Mouse (Mus musculus) heart, embryonic 11.5 days (tissue): ENCODE data around the gene Diexf. TPM values are rescaled to one million over a fixed set of nuclear protein-coding genes. Genes with fewer than 3 reads are reported as not detected.

ENCODE experiments used
- ATAC-seq: fragments of 200-750 bp; cut with Nextera tagmentation; replicated peaks from 2 replicates; pipeline ENCODE4 v1.8.0; 2017; ENCODE audit warnings: moderate library complexity; ENCODE audit not compliant: insufficient number of reproducible peaks, low FRiP score, low TSS enrichment
- H3K27ac ChIP-seq: fragments of 300-500 bp; sonication (generic); 2 replicates; pipeline ENCODE4 v1.5.1; 2014; ENCODE audit warnings: mild to moderate bottlenecking, low read depth, low read length
- H3K27me3 ChIP-seq: fragments of 300-500 bp; sonication (generic); 2 replicates; pipeline ENCODE4 v1.6.1; 2014; ENCODE audit warnings: mild to moderate bottlenecking, low read length, mixed read lengths; ENCODE audit not compliant: control insufficient read depth, insufficient read depth
- H3K36me3 ChIP-seq: fragments of 300-500 bp; sonication (generic); 2 replicates; pipeline ENCODE4 v1.6.1; 2014; ENCODE audit warnings: mild to moderate bottlenecking, low read length, moderate library complexity, mixed read lengths; ENCODE audit not compliant: control insufficient read depth, insufficient read depth
- H3K4me1 ChIP-seq: fragments of 300-500 bp; sonication (generic); 2 replicates; pipeline ENCODE4 v1.6.1; 2014; ENCODE audit warnings: low read length; ENCODE audit not compliant: control insufficient read depth, insufficient read depth
- H3K4me2 ChIP-seq: fragments of 300-500 bp; sonication (generic); 2 replicates; pipeline ENCODE4 v1.6.1; 2014; ENCODE audit warnings: mild to moderate bottlenecking, moderate library complexity
- H3K4me3 ChIP-seq: fragments of 300-500 bp; sonication (generic); 2 replicates; pipeline ENCODE4 v1.5.1; 2014; ENCODE audit warnings: low read depth, low read length
- H3K9ac ChIP-seq: fragments of 300-500 bp; sonication (generic); 2 replicates; pipeline ENCODE4 v1.6.1; 2014; ENCODE audit warnings: mild to moderate bottlenecking, low read depth, low read length, moderate library complexity
- H3K9me3 ChIP-seq: fragments of 300-500 bp; sonication (generic); replicated peaks from 2 replicates; pipeline ENCODE4 v1.6.1; 2016; ENCODE audit warnings: low read length; ENCODE audit not compliant: control insufficient read depth
- WGBS: fragments of 180-500 bp; shearing (Covaris S2); extraction: QIAGEN DNeasy Blood & Tissue Kit; methylation state at CpG from one replicate; pipeline ENCODE4 v1.1.7; 2014; ENCODE audit not compliant: insufficient replicate concordance; 5-methylcytosine and 5-hydroxymethylcytosine counted together
- polyA plus RNA-seq: library from polyadenylated mRNA; unstranded; fragments of >200 nt; fragmentation: Nextera tagmentation; extraction: Ambion mirVana; gene quantifications from 2 replicates; pipeline ENCODE4 v1.2.1, GENCODE M21; 2014

Diexf gene
- polyA plus RNA-seq, 1 experiment from 2014 or later: 6.9 TPM

DNA sequence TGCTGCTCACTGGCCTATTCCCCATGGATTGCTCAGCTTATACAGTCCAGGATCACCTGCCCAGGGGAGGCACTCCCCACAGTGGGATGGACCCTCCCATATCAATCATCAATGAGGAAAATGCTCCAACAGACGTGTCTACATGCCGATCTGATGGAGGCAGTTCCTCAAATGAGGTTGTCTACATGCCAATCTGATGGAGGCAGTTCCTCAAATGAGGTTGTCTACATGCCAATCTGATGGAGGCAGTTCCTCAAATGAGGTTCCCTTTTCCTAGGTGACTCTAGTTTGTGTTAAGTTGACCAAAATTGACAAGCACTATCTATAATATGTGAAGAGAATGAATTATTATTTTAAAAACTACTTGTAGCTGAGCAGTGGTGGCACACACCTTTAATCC is 69.9 kb downstream of the Diexf start:
- H3K4me3 ChIP-seq: no peak overlapping the region
- no peaks in the 10 kb centered on the region for H3K36me3 ChIP-seq
- 77% methylated on average over 2 of the region's 2 CpGs for WGBS
- H3K9ac ChIP-seq: no peak overlapping the region
- H3K9me3 ChIP-seq: no peaks in the 10 kb centered on the region
- H3K27me3 ChIP-seq: no peaks in the 10 kb centered on the region
- no peak overlapping the region for H3K4me2 ChIP-seq
- H3K4me1 ChIP-seq: no peaks in the 10 kb centered on the region
- no peak overlapping the region for H3K27ac ChIP-seq
- no peak for ATAC-seq

DNA sequence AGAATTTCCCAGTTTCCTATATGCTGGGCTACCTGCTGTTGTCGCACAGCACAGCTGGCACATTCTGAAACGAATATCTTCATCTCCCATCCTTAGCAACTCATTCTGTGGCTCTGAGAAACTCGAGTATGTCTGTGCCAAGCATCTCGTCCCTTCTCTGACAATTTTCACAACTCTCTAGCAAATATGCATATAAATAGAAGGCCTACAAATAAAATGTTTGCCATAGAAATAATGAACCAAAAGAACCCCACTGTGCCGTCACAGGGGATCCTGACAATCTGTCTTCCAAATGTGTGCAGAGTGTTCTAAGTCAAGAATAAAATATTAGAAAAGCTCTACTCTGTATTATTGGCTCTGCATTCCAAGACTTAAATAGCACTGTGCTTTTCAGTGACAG is 70.5 kb downstream of the Diexf start:
- Histone ChIP-seq H3K36me3 (no peaks in the 10 kb centered on the region), H3K27ac (no peak overlapping the region), H3K9ac (no peak overlapping the region), H3K27me3 (no peaks in the 10 kb centered on the region), H3K4me3 (no peak overlapping the region), H3K4me2 (no peak overlapping the region), H3K9me3 (no peaks in the 10 kb centered on the region), H3K4me1 (no peaks in the 10 kb centered on the region)
- WGBS: 75% methylated on average over 5 of the region's 5 CpGs
- ATAC-seq: no peak

DNA sequence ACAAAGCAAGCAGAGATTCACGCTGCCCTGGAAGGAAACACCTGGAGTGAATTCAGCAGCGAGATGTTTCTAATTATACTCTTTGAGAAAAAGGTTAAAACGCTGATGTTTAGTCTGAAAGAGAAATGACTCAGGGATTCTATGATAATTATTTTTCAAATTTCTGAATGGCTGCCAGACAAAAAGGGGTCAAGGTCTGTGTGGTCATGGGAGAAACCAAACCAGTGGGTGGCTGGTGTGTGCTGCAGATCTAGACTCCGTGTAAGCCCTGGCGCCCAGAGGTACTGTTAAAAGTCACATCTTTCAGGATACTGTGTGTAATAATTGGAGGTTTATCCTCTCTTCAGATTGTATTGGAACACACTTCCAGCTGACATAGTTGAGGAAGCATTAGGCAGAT is 75.7 kb downstream of the Diexf start:
- Histone ChIP-seq H3K9me3 (no peaks in the 10 kb centered on the region), H3K4me3 (no peak overlapping the region), H3K4me1 (no peaks in the 10 kb centered on the region), H3K36me3 (no peaks in the 10 kb centered on the region), H3K27me3 (no peaks in the 10 kb centered on the region), H3K27ac (no peak overlapping the region), H3K4me2 (no peak overlapping the region), H3K9ac (no peak overlapping the region)
- 77% methylated on average over 5 of the region's 5 CpGs for WGBS
- ATAC-seq: no peak

DNA sequence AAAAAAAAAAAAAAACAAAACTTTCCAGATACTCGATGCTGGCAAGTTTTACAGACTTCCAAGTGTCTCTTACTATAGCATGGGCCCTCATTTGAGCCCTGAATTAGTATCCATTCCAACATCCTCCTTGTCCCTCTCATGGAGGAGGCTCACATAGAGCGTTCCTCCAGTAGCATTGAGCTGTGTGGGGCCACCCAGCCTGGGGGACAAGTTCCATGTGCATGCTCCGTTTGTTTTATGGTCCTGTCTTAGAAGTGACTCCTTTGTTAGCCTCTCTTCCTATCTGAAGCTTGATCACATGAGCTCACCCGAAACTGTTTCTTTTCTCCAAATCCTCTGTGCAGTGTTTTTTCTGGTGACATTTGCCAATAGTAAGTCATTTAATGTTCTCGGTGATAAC is 77.0 kb downstream of the Diexf start:
- Histone ChIP-seq H3K9me3 (no peaks in the 10 kb centered on the region), H3K4me1 (no peaks in the 10 kb centered on the region), H3K9ac (no peak overlapping the region), H3K36me3 (no peaks in the 10 kb centered on the region), H3K4me3 (no peak overlapping the region), H3K27me3 (no peaks in the 10 kb centered on the region), H3K4me2 (no peak overlapping the region), H3K27ac (no peak overlapping the region)
- WGBS: 62% methylated on average over 5 of the region's 5 CpGs
- ATAC-seq: no peak

DNA sequence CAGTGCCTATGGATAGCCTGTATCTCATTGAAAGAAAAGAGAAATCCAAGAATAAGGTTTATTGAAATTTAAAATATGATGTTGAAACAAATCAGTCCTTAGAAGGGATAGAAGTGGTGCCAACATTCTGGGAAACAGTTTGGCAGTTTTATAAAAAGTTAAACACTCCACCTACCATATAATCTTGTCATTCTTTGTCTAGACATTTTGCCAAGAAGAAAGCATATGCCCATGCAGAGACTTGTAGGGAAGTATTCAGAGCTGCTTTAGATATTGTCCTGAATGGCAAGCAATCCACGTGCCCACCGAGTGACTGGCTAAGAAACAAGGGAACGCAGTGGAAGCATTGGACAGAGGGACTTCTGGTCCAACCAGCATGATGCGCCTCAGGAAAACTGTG is 82.5 kb downstream of the Diexf start:
- no peak overlapping the region for H3K27ac ChIP-seq
- H3K4me2 ChIP-seq: no peak overlapping the region
- no peak overlapping the region for H3K4me3 ChIP-seq
- no peaks in the 10 kb centered on the region for H3K9me3 ChIP-seq
- no peak for ATAC-seq
- no peak overlapping the region for H3K9ac ChIP-seq
- no peaks in the 10 kb centered on the region for H3K36me3 ChIP-seq
- no peaks in the 10 kb centered on the region for H3K4me1 ChIP-seq
- 84% methylated on average over 4 of the region's 4 CpGs for WGBS
- no peaks in the 10 kb centered on the region for H3K27me3 ChIP-seq

DNA sequence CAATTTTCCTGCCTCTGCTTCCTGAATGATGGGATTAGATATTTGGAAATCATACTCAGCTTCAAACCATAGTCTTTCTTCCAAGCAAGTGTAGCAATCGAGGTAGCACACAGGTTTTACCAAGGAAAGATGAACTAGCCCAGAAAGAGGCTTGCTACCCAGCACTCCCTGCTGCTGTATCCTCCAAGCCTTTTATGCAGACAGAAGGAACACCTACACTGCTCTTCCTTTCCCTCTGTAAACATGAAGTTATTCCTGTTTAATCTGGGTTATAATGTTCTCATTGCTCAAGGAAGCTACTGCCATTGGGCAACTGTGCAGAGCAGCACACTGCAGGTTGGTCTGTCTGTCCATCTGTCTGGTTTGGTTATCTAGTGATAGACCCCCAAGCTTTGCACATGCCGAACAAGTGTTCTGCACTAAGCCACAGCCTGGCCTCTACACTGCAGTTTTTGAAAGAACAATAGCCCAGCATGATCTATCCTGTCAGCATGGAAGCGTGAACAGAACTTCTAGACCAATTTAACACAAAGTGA is 87.2 kb downstream of the Diexf start:
- Histone ChIP-seq H3K4me3 (no peak overlapping the region), H3K4me2 (no peak overlapping the region), H3K27ac (no peak overlapping the region), H3K4me1 (no peaks in the 10 kb centered on the region), H3K9ac (no peak overlapping the region), H3K9me3 (no peaks in the 10 kb centered on the region), H3K36me3 (no peaks in the 10 kb centered on the region), H3K27me3 (no peaks in the 10 kb centered on the region)
- ATAC-seq: no peak
- WGBS: 72% methylated on average over 3 of the region's 3 CpGs

Other genes with a start within 250 kb of the Diexf start
- gene Syt14, start 94.5 kb downstream of the Diexf start, polyA plus RNA-seq: 2.3 and 2.4 TPM in 2 replicates
- gene Irf6, start 22.8 kb upstream of the Diexf start, polyA plus RNA-seq: 3.2 and 3.6 TPM in 2 replicates
- 11.9 and 14.2 TPM in 2 replicates for gene A130010J15Rik, start 37.8 kb upstream of the Diexf start, polyA plus RNA-seq
- 2.0 and 2.1 TPM in 2 replicates for gene Traf3ip3, start 71.4 kb upstream of the Diexf start, polyA plus RNA-seq
- 0.64 and 1.2 TPM in 2 replicates for gene Lamb3, start 77.4 kb upstream of the Diexf start, polyA plus RNA-seq
- 1.6 and 2.2 TPM in 2 replicates for gene Hsd11b1, start 133.8 kb upstream of the Diexf start, polyA plus RNA-seq
- 38.5 and 45.3 TPM in 2 replicates for gene G0s2, start 142.9 kb upstream of the Diexf start, polyA plus RNA-seq
- 7.2 and 8.1 TPM in 2 replicates for gene Camk1g, start 240.0 kb upstream of the Diexf start, polyA plus RNA-seq